Comparison of ENCODE assay signal across 8 mouse cellular contexts in the genomic region with DNA sequence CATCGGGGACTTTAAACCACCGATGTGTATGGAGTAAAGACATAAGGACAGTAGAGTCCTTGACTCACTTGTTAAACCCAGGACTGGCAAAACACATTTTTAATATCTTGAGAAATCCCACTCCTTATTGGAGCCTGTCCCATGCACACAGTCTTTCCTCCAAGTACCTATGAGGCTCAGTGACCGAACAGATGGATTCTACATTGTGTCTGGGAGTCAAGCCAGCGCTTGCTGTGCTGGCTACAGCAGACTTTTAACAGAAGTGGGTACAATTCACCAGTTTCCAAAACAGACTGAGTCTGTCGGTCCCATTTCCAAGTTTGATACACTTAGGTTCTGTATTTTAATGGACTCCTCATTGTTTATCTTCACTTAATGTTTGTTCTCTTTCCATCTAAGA.
DNase-seq lines count a peak whose midpoint lies in the region.
"Had no signal": no experiment of that assay in that cellular context is flagged by ENCODE, and none has a peak within 500 bp of the region (broad histone marks: within the 10 kb centered on the region; RNA-seq: fewer than 3 reads in every experiment).

No protein-coding gene starts in this region.

- DNase-seq in cerebellum, adult 11-12 months = peak; percentile 95
- DNase-seq in cerebellum, postnatal 10 days = peak; percentile 93 to 95
- DNase-seq in layer of hippocampus, adult 9-10 months (ENCODE audit: low spot score) = peak; percentile 59
- DNase-seq in right cerebral cortex, adult 18-20 months = peak; percentile 83
- DNase-seq in gastrocnemius, postnatal 36 days = no peak
- no peak for DNase-seq in embryo, embryonic 11 days
- no peak for DNase-seq in thymus, postnatal 25 days
- DNase-seq: heart, adult 11 months had no signal

- intact Hi-C loops in gastrocnemius, postnatal 36 days (cut with DNase I) = no loop called here

Comparison
In these comparisons a context has a peak if more than half of its experiments do, and no peak if none do; other contexts are left out.
1. DNase-seq: peak in cerebellum, adult 11-12 months (single experiment), cerebellum, postnatal 10 days (2 of 2), layer of hippocampus, adult 9-10 months (single experiment) and right cerebral cortex, adult 18-20 months (single experiment); none in gastrocnemius, postnatal 36 days (0 of 2), embryo, embryonic 11 days (single experiment) and thymus, postnatal 25 days (single experiment).